Mouse (Mus musculus): ENCODE data around the gene Gm21870.
"Not testable (repeated sequence)": the region's sequence is repeated elsewhere in the genome, so short reads cannot be mapped to it uniquely, and the experiment has no call there.

The Gm21870 gene

DNA sequence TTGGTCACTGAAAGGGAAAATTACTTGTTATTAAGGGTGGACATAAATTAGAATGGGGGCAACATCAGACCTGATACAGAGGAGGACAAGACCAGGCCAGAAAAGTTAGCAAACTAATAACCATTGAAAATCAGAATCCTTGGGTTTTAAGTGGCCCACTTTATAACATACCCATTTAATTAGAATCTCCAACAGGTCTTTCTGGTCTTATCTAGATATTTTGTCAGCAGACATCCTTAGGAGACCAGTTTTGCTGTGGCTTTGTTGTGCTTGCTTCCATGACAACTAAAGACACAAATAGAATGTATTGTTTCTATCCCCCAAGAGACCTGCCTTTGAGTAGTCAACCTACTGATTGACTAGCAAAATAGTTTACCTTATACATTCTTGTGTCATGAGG, at the start of gene Gm21870:
Gene Gm21870, minus strand, starts transcription at position 101 of the 400 bp plus-strand sequence.
- DNase-seq (ENCODE audit: low spot score in 2 of 2): not testable (repeated sequence)

DNA sequence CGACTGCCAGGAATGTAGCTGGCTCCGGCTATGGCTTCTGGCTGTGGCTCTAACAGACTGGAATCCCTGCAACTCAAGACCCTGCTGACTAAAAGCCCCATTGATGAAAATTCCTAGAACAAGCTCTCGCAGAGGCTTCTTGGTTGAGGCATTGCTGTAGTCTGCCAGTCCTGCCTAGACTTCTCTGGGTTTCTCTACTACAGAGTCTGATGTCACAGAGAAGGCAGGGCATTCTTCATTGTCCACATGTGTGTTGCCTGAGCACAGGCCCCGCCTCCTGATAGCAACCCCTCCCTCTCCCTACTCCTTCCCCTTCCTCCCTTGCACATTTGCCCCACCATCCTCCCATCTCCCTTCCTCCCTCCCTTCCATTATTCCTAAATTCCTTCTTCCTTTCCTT, 30.2 kb downstream of the Gm21870 start, which contains the start of gene Btbd35f6:
Gene Btbd35f6, minus strand, starts transcription at position 101 of the 400 bp plus-strand sequence.
- not testable (repeated sequence) for DNase-seq (ENCODE audit: low spot score in 2 of 2)

Measured in left cerebral cortex, adult 9 months (tissue).